Mouse (Mus musculus) heart, adult 9 months (tissue): ENCODE data around the gene Mrpl41.

Experiments used
- DNase-seq, 2 experiments: peaks; one replicate each; pipeline ENCODE4 v3.0.0; 2022; ENCODE audit warnings: low spot score in 2 of 2

Gene Mrpl41

GRCm38 (mm10) chr2:24935057-24935796 lies 39.7 kb downstream of the Mrpl41 start, which contains the start of gene Arrdc1:
Arrdc1 (minus strand) TSS chr2:24935252.
- peak; percentile 90 to 91 for DNase-seq

DNA sequence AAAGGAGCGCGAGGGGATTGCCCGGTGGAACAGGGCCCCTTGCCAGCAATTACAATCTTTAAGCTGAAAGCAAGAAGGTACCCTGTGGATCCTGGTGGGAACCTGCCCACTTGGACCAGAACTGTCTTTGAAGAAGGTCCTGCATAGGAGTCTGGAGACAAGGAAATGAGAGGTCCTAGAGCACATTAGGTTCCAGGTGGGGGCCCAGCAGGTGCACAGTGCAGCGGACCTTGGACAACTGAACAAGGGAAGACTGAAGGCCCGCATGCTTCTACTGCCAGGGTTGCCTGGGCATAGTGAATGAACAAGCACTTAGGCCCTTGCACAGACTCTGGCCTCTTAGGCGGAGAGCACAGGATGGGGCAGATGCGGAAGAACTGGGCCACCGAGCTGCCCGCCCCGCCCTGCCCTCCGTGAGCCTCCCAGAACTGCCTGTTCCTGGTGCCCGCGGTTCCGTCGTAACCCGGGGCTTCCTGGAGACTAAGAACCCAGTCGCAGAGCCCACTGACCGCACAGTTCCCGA lies 40.4 kb downstream of the Mrpl41 start:
- peak in 1 of 2 experiments; percentile 30 for DNase-seq

DNA sequence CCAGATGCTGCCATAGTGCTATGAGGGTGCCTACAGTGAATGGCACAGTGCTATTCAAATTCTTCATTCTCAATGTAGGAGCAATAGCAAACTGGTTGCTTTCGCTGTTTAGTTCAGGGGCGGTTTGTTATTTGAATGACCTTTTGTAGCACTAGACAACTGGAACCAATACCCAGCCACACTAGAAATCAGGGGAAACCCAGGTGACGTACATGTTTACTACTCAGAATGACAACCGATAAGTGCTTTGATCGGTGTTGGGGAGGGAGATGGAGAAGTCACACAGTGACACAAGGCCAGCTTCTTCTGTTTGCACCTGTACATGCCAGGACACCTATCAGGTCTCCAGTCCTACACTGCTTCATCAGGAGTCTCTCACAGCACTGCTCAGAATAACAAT lies 45.3 kb downstream of the Mrpl41 start:
- no peak for DNase-seq

DNA sequence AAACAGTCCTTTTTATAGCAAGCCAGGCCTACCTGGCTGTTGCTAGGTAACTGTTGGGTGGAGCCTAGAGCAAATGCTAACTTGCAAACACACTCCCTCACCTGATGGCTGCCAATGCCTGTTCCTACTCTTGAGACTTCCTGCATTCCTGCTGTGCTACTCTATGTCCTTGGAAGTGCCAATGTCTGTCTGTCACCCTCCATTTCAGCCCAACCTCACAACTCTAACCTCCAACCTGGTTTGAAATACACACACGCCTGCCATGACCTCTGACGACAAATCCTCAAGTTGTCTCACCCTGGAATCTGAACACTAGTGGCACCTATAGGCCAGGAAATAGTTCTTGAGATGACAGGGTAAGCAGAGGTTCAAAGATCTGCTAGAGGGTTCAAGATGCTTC lies 45.8 kb downstream of the Mrpl41 start:
- DNase-seq, result no peak

DNA sequence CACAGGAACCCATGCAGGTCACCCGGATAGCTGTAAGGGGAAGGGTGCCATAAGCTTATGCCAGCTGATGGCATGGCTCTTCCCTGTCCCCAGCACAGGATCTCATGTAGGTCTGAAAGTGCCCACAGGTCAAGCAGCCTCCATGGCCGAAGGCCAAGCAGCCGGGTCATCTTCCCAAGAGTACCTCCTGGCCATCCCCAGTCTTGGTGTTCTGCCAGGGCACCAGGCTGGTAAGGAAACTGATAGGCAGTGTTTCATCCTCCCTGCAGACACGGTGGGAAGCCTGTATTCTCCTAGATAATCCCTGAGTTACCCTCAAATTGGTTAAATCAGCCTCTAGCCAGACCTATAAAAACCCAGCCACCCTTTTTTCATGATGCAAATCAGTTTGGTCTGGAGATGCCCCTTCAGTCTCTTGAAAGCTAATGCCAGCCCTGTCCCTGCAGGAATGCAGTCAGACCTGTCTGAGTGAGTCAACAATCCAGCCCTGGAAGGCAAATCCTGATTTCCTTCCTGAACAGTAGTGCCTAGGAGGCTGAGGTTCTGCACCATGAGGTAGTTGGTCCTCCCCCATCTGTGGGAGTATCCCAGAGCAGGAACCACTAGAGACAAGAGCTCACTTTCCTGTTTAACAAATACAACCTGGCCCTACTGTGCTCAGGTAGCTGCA lies 47.0 kb downstream of the Mrpl41 start:
- DNase-seq, result no peak

DNA sequence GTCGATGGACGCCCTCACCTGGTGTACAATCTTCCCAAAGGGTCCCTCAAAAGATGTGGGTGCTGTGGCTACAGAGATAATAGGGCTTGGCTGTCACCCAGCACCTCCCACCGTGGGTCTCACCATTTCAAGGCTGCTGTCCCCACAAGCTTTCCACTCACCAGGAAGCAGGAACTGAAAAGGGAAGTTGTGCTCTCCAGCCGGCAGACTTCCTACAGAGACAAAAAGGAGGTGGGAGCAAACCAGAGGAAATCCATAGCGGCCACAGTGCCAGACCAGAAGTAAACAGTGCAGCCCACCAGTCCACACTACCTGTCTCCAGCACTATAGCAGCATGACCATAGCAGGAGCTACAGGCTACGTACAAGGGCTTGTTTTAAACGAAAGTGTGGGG lies 47.9 kb downstream of the Mrpl41 start:
- no peak for DNase-seq

DNA sequence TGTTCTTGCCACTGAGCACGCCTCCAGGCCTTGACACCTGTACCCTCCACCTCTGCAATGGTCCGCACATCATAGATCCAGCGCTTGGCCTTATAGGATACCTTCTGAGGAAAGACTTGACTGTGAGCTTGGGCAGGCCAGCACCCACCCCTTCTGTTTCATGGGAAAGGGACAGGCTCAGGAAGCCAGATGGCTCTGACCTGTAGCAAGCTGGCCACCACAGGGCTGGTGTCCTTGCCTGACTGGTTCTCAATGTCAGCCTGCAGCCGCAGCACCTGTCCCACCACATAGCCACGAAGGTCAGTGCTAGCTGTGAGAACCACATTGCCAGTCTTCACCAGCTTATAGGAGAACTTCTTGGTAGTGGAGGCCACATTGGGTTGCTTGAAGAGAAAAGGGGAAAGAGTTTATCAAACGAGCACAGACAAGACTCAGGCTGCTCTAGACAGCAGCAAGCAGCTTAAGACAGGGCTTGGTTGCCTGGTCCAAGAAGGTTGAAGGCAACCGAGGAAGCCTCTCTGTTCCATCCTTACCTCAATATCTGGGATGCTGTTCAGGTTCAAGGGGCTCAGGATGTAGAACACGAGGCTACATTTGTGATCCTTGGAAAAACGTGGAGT lies 48.4 kb downstream of the Mrpl41 start:
- DNase-seq, result no peak

DNA sequence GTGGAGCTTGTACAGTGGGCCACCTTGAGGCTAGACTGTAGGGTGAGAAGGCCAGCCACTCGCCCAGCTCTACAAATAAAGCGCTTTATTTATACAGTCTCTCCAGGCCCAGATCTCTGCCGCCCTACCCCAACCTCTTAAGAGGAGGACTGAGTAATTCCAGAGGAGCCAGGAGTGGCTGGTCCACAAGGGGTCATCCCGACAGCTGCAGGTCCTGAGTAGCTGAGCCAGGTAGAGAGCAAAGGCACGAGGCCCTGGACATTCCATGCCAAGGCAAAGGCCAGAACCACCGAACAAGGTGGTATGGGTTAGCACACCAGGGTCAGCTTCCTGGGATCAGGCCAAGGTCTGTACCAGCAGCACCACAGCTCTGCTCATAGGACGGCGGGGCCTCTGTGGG lies 49.6 kb downstream of the Mrpl41 start:
- DNase-seq, result no peak
